Mouse (Mus musculus): Measurements from ENCODE around the gene Coro2a. TPM values are rescaled to one million over a fixed set of nuclear protein-coding genes. Genes with fewer than 3 reads are reported as not detected.
"Not testable (repeated sequence)": the region's sequence is repeated elsewhere in the genome, so short reads cannot be mapped to it uniquely, and the experiment has no call there.

Gene Coro2a
- total RNA-seq, 2 experiments from 2014 or later = 0.20 TPM; not detected in 1

DNA sequence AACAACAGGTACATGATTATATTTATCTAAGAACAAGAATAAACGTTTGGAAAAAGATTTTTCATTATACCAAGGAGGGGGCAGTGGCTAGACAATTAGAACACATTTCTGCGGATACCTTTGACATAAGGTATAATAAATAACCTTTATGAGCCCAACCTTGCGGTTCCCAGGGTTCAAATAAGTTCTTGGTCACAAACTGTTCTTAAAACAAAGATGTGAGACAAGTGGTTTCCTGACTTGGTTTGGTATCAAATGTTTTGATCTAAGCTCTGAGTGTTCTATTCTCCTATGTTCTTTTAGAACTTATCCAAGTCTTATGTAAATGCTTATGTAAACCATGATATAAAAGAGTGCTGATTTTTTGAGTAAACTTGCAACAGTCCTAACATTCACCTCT lies 17.5 kb downstream of the Coro2a start:
- not testable (repeated sequence) for DNase-seq

DNA sequence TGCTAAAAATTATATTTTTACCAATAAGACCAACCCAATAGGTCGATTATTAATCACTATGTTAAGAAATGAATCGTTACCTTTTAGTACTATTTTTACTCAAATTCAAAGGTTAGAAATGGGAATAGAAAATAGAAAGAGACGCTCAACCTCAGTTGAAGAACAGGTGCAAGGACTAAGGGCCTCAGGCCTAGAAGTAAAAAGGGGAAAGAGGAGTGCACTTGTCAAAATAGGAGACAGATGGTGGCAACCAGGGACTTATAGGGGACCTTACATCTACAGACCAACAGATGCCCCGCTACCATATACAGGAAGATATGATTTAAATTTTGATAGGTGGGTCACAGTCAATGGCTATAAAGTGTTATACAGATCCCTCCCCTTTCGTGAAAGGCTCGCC lies 17.9 kb downstream of the Coro2a start:
- not testable (repeated sequence) for DNase-seq

DNA sequence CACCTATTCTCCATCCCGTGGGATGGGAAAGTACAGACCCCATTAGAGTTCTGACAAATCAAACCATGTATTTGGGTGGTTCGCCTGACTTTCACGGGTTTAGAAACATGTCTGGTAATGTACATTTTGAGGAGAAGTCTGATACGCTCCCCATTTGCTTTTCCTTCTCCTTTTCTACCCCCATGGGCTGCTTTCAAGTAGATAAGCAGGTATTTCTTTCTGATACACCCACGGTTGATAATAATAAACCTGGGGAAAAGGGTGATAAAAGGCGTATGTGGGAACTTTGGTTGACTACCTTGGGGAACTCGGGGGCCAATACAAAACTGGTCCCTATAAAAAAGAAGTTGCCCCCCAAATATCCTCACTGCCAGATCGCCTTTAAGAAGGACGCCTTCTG lies 20.0 kb downstream of the Coro2a start:
- not testable (repeated sequence) for DNase-seq

DNA sequence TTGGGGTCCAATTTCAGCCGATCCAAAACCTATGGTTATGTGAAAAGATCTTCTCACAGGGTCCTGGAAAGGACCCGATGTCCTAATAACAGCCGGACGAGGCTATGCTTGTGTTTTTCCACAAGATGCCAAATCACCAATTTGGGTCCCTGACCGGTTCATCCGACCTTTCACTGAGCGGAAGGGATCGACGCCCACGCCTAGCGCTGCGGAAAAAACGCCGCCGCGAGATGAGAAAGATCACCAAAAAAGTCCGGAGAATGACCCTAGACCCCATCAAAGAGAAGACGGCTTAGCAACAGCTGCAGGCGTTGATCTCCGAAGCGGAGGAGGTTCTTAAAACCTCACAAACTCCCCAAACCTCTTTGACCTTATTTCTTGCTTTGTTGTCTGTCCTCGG lies 20.4 kb downstream of the Coro2a start:
- peak; percentile 2 for DNase-seq

GRCm38 (mm10) chr4:46580799-46581243 lies 21.2 kb downstream of the Coro2a start:
- peak; percentile 1 for DNase-seq

- DNase-seq = not testable (repeated sequence)
These were observed 23.1 kb downstream of the Coro2a start for GRCm38 (mm10) chr4:46578796-46579346.

GRCm38 (mm10) chr4:46578228-46578627 lies 23.8 kb downstream of the Coro2a start:
- DNase-seq = no peak

- not testable (repeated sequence) for DNase-seq
These were observed 26.3 kb downstream of the Coro2a start for GRCm38 (mm10) chr4:46575509-46576284.

- no peak for DNase-seq
These were observed 27.2 kb downstream of the Coro2a start for GRCm38 (mm10) chr4:46574841-46575240.

GRCm38 (mm10) chr4:46574024-46574753 lies 27.8 kb downstream of the Coro2a start:
- DNase-seq = no peak

- DNase-seq = no peak
These were observed 29.4 kb downstream of the Coro2a start for GRCm38 (mm10) chr4:46572616-46573015.

- DNase-seq = no peak
These were observed 30.3 kb downstream of the Coro2a start for GRCm38 (mm10) chr4:46571744-46572143.

DNA sequence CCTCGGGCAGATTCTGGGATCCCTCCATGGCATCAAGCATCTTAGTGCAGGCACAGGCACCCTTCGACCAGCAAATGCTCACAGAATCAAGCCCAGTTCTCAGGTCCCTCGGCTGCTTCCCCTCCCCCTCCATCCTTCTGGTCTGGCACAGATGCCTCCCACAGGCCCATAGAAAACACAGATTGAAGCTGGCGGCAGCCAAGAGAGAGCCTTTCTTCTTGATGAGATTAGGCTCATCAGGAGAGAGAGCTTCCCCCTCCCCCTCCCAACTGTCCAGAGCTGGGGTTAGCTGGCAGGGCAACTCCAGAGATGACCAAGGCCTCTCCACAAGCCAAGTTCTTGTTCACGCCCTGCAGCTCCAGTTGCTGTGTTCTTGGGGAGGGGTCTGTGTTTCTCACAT lies 32.3 kb downstream of the Coro2a start:
- DNase-seq = no peak

- DNase-seq = no peak
These were observed 33.8 kb downstream of the Coro2a start for GRCm38 (mm10) chr4:46568169-46568568.

DNA sequence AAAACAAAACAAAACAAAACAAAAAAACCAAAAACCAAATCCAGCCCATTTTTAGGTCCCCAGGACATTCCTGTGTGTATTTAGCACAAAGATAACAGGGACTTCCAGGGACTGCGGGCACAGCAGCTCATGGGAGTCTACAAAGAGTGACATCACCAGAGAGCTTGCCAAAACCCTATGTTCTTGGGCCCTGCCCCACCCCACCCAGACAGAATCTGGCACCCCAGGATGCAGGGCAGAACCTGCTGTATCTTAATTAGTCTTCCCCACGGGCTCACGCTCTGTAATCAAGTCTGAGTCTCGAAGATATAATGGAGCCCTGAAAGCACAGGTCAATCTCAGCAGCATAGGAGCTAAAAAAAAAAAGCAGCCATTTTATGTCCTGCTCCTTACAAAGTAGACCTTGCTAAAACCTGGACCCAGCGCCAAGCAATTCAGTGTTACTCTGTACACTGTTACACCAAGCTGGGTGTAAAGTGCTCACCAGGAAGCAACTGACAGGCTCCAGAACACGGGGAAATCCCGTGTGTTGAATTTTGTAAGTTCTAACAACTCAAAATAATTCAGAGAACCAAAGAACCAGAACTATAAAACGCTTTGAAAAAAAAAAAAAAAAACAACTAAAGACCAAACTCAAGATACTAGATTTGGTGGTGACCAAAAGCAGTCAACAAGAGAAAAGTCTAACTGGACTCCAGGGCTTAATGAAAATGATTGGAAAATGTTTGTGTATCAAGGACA lies 34.9 kb downstream of the Coro2a start:
- no peak for DNase-seq

DNA sequence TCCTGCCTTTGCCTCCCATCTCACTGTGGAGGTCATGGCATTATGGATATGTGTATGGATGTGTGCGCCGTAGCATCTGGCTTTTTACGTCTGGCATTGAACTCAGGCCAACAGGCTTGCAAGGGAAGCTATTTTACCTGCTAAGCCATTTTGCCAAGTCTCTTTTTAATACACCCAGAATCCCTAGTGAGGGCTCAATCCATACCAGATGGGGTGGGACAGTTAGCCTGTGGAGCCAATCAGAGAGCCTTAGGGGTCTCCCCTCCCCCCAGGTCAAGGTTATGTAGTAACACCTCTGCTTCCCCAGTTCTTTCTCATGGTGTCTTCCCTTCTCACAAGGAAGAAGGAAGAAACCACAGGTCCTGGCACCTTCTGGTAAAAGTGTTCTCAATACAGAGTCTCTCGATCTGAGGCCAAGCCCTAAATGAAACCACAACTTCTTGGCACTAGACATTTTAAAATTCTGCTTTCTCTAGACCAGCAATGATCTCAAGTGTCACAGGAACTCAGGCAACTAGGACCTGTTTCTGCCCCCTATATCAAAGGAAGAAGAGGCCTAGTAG lies 36.5 kb downstream of the Coro2a start:
- DNase-seq = no peak

- no peak for DNase-seq
These were observed 37.8 kb downstream of the Coro2a start for GRCm38 (mm10) chr4:46564247-46564646.

DNA sequence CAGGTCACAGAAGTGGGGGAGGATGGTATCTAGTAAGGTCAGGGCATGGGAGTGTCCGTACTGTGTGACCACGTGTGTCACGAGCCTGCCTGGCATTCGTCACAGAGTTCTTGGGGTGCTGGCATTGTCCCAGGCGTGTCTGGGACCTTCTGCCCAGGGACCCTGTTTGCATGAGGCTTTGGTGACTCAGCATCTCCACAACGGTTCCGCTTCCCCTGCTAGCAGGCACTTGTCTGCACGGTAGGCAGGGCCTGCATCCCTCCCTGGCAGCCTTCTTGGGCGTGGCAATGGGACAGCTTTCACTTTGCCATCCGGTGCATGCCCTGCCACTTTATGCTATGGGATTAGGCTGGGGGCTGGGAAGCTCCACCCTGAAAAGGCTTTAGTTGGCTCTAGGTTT lies 38.2 kb downstream of the Coro2a start:
- DNase-seq = peak; percentile 20

GRCm38 (mm10) chr4:46562841-46563240 lies 39.2 kb downstream of the Coro2a start:
- no peak for DNase-seq

DNA sequence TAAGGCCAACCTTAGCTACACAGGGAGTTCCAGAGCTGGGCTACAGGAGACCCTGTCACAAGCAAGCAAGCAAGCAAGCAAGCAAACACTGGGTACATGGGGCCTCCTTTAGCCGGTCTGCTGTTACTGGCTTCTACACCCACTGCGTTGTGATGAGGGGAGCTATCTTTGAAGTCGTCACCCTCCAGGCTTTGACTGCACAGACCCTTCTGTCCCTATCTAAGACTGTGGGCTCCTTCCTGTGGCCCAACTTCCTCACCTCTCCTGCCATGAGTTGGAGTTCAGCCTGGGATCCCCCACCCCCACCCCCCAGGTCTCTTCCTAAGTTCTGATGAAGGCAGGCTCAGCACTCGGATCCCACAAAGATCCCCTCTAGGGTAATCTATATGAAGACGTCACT lies 40.0 kb downstream of the Coro2a start:
- no peak for DNase-seq

GRCm38 (mm10) chr4:46560069-46560705 lies 41.8 kb downstream of the Coro2a start:
- DNase-seq = no peak
